Mouse (Mus musculus) kidney, postnatal 0 days (tissue): ENCODE measurements around the gene Foxm1. TPM values are rescaled to one million over a fixed set of nuclear protein-coding genes. Genes with fewer than 3 reads are reported as not detected.

Experiments used
- ATAC-seq: fragments of 200-750 bp; cut with Nextera tagmentation; replicated peaks from 2 replicates; pipeline ENCODE4 v1.8.0; 2017; ENCODE audit warnings: low read depth, moderate number of reproducible peaks, moderate TSS enrichment, moderate library complexity; ENCODE audit not compliant: low FRiP score
- DNase-seq: peaks from one replicate; pipeline ENCODE4 v3.0.0-alpha.2; 2016; ENCODE audit warnings: low spot score
- H3K27ac ChIP-seq: fragments of 300-500 bp; sonication (generic); 2 replicates; pipeline ENCODE4 v1.5.1; 2014; ENCODE audit warnings: mild to moderate bottlenecking
- H3K27me3 ChIP-seq: fragments of 300-500 bp; sonication (generic); 2 replicates; pipeline ENCODE4 v1.6.1; 2014; ENCODE audit warnings: low read length, mixed read lengths; ENCODE audit not compliant: insufficient read depth
- H3K36me3 ChIP-seq: fragments of 300-500 bp; sonication (generic); 2 replicates; pipeline ENCODE4 v1.6.1; 2014; ENCODE audit warnings: low read length, mixed read lengths; ENCODE audit not compliant: insufficient read depth
- H3K4me1 ChIP-seq: fragments of 300-500 bp; sonication (generic); replicated peaks from 2 replicates; pipeline ENCODE4 v1.6.1; 2014; ENCODE audit warnings: antibody characterized with exemption, low read length, mixed read lengths; ENCODE audit not compliant: insufficient read depth
- H3K4me2 ChIP-seq: fragments of 300-500 bp; sonication (generic); 2 replicates; pipeline ENCODE4 v1.6.1; 2014; ENCODE audit warnings: mild to moderate bottlenecking, low read length, moderate library complexity, mixed read lengths
- H3K4me3 ChIP-seq: fragments of 300-500 bp; sonication (generic); replicated peaks from 2 replicates; pipeline ENCODE4 v1.5.1; 2014; ENCODE audit warnings: low read depth, low read length
- H3K9ac ChIP-seq: fragments of 300-500 bp; sonication (generic); 2 replicates; pipeline ENCODE4 v1.6.1; 2014; ENCODE audit warnings: low read depth, low read length
- H3K9me3 ChIP-seq: fragments of 300-500 bp; sonication (generic); replicated peaks from 2 replicates; pipeline ENCODE4 v1.6.1; 2016; ENCODE audit warnings: low read length, inconsistent platforms, mixed read lengths
- CTCF ChIP-seq: IDR thresholded peaks from 2 replicates; pipeline ENCODE4 v1.5.1; 2016; ENCODE audit warnings: antibody characterized with exemption, low read depth, mild to moderate bottlenecking, moderate library complexity
- WGBS: fragments of 180-500 bp; shearing (Covaris S2); extraction: QIAGEN DNeasy Blood & Tissue Kit; methylation state at CpG from one replicate; pipeline ENCODE4 v1.1.7; 2014; 5-methylcytosine and 5-hydroxymethylcytosine counted together
- polyA plus RNA-seq: library from polyadenylated mRNA; unstranded; fragments of >200 nt; fragmentation: Nextera tagmentation; extraction: Ambion mirVana; gene quantifications from 2 replicates; pipeline ENCODE4 v1.2.1, GENCODE M21; 2015

The Foxm1 gene
- polyA plus RNA-seq, 1 experiment from 2014 or later, result 11.8 TPM

- Histone ChIP-seq H3K9ac (no peak overlapping the region), H3K9me3 (no peaks in the 10 kb centered on the region), H3K4me3 (no peak overlapping the region), H3K27ac (no peak overlapping the region), H3K36me3 (peaks cover 4% of the 10 kb centered on the region; the same call in 1 of the 2 replicates), H3K4me2 (no peak overlapping the region), H3K4me1 (0 out of 2 replicates have a peak, but pooled peaks cover 4% of the 10 kb centered on the region), H3K27me3 (no peaks in the 10 kb centered on the region)
- ATAC-seq (no peak), DNase-seq (no peak)
- TF ChIP-seq CTCF, result no peak
- WGBS, result 81% methylated on average over 1 of the region's 1 CpGs
These were observed 55.3 kb downstream of the Foxm1 start for GRCm38 (mm10) chr6:128418076-128418475.

DNA sequence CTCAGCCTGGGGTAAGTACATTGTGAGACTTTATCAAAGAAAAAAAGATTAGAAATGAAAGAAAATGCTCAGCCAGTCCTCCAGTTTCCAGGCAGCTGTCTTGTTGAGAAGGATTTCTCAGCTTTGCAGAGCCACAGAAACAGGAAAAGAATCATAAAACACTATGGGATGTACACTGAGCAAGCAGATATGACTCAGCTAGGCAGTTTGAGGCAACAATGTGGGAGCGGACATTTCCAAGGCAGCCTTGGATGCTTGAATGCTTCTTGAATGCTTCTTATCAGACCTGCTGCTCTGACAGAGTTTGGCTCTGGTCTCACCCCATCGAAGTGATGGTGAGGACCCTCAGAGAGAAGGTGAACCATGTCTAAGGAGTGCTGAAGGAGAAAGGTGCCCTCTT, 58.3 kb downstream of the Foxm1 start:
- 0 out of 2 replicates have a peak, but pooled peaks cover 6% of the 10 kb centered on the region for H3K4me1 ChIP-seq
- H3K4me2 ChIP-seq, result no peak overlapping the region
- peak; percentile 63 for DNase-seq
- H3K4me3 ChIP-seq, result no peak overlapping the region
- H3K9ac ChIP-seq, result no peak overlapping the region
- peak overlapping the region; percentile 80 for H3K27ac ChIP-seq
- H3K36me3 ChIP-seq, result no peaks in the 10 kb centered on the region; the same call in 1 of the 2 replicates
- H3K9me3 ChIP-seq, result no peaks in the 10 kb centered on the region
- no peak for ATAC-seq
- H3K27me3 ChIP-seq, result no peaks in the 10 kb centered on the region
- 46% methylated on average over 2 of the region's 2 CpGs for WGBS
- TF ChIP-seq CTCF, result no peak

DNA sequence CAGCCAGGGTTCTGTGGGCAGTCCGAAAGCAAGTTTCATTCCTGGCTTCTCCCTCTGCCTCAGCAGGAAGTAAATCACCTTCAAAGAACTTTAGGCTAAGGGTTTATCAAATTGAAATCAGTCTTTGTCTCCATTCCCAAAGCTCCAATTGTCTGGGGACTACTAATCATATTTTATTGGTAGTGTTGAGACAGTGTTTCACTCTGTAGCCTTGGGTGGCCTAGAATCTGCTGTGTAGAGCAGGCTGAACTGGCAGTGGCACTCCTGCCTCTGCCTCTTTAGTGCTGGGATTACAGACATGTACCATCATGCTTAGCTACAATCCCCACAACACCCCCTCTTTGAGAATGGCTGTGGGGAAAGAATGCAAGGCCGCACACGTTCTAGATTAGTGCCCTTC, 58.7 kb downstream of the Foxm1 start:
- TF ChIP-seq CTCF, result no peak
- Histone ChIP-seq H3K36me3 (no peaks in the 10 kb centered on the region; the same call in 1 of the 2 replicates), H3K27me3 (no peaks in the 10 kb centered on the region), H3K4me3 (no peak overlapping the region), H3K4me2 (no peak overlapping the region), H3K9me3 (no peaks in the 10 kb centered on the region), H3K4me1 (0 out of 2 replicates have a peak, but pooled peaks cover 6% of the 10 kb centered on the region), H3K27ac (peak overlapping the region; percentile 80), H3K9ac (no peak overlapping the region)
- ATAC-seq (no peak), DNase-seq (peak; percentile 25)
- 64% methylated on average over 3 of the region's 3 CpGs for WGBS

- peak overlapping the region; percentile 60 for H3K4me3 ChIP-seq
- H3K27ac ChIP-seq, result peak overlapping the region; percentile 90
- no peak for DNase-seq
- no peaks in the 10 kb centered on the region for H3K27me3 ChIP-seq
- no peaks in the 10 kb centered on the region for H3K36me3 ChIP-seq
- H3K4me1 ChIP-seq, result 0 out of 2 replicates have a peak, but pooled peaks cover 6% of the 10 kb centered on the region
- TF ChIP-seq CTCF, result no peak
- H3K9ac ChIP-seq, result peak overlapping the region; percentile 70
- 40% methylated on average over 15 of the region's 16 CpGs for WGBS
- H3K9me3 ChIP-seq, result no peaks in the 10 kb centered on the region
- H3K4me2 ChIP-seq, result peak overlapping the region; percentile 76
- no peak for ATAC-seq
These were observed 60.9 kb downstream of the Foxm1 start for GRCm38 (mm10) chr6:128423496-128424268.

DNA sequence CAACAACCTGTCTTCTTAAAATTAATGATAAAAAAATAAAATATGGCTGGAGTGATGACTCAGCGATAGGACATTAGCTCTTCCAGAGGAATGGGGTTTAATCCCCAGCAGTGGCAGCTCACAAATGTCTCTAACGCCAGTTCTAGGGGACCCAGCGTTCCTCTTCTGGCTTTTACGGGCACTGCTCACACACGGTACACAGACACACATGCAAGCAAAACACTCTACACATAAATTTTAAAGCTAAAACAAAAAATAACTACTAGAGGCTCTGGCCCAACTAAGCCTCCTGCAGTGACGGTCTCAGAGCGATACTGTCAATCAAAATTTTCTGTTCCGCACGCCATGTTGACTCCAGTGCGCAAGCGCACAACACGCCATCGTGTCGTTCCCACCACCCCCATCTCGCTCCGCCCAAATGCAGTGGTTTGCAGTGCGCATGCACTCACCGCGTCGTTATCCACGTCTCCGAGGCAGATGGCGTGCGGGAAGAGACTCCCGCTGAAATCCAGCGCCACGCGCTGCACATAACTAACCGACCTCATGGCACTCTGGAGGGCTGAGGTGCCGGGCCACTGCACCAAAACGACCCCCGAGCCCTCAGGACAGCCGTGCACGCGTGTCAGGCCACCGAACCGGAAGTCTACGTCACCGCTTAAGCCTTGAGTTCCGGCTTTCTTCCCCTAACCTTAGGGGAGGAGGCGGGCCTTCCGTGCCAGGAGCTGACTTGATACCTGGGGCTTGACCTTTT, 61.7 kb downstream of the Foxm1 start, which contains the start of gene Itfg2:
TSS of gene Itfg2 (minus strand) at position 663 of the 751 bp plus-strand sequence.
- ATAC-seq, result peak; percentile 94

DNA sequence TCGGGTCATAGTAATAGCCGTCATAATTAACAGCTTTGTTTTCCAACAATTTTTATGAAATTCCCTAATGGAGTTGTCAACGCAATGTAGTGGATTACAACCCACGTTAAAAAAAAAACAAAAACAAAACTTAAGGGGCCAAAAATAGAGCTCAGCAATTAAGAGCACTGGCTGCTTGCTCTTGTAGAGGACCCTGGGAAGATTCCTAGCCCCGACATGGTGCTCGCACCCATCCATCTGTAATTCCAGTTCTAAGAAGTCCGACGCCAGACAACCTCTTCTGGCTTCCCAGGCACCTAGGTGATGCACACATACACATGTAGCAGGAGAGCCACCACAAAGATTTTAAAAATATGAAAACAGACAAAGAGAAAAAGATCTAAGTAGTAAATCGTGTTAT, 62.3 kb downstream of the Foxm1 start:
- Histone ChIP-seq H3K4me2 (peak overlapping the region; percentile 76), H3K4me1 (0 out of 2 replicates have a peak, but pooled peaks cover 6% of the 10 kb centered on the region), H3K27ac (peak overlapping the region; percentile 90; the same call in 1 of the 2 replicates), H3K4me3 (peak overlapping the region; percentile 60), H3K9ac (peak overlapping the region; percentile 70), H3K36me3 (peaks cover 4% of the 10 kb centered on the region; the same call in 1 of the 2 replicates), H3K9me3 (no peaks in the 10 kb centered on the region), H3K27me3 (no peaks in the 10 kb centered on the region)
- ATAC-seq, result no peak
- WGBS, result 17% methylated on average over 9 of the region's 9 CpGs
- DNase-seq, result no peak
- no peak for TF ChIP-seq CTCF

More for the DNA sequence above, 61.7 kb downstream of the Foxm1 start, which contains the start of gene Itfg2:
- Histone ChIP-seq H3K36me3 (no peaks in the 10 kb centered on the region), H3K4me2 (peak within 1 kb of the TSS; percentile 76), H3K9ac (peak within 1 kb of the TSS; percentile 70), H3K4me1 (0 out of 2 replicates have a peak, but pooled peaks cover 6% of the 10 kb centered on the region), H3K4me3 (peak within 1 kb of the TSS; percentile 60), H3K27me3 (no peaks in the 10 kb centered on the region), H3K27ac (peak within 1 kb of the TSS; percentile 90), H3K9me3 (no peaks in the 10 kb centered on the region)
- TF ChIP-seq CTCF, result no peak
- WGBS, result under 1% methylated on average over 42 of the region's 42 CpGs
- DNase-seq, result peak; percentile 98

Other genes starting within 250 kb of the Foxm1 start
- 102 and 131 TPM in 2 replicates for gene Tspan9, start 219.4 kb upstream of the Foxm1 start, polyA plus RNA-seq
- 2.3 TPM in 2 replicates for gene Tead4, start 62.1 kb upstream of the Foxm1 start, polyA plus RNA-seq
- gene Tulp3, start 7.1 kb upstream of the Foxm1 start, polyA plus RNA-seq, result 15.0 and 17.6 TPM in 2 replicates
- gene Rhno1, start 56 bp upstream of the Foxm1 start, polyA plus RNA-seq, result 68.3 and 73.9 TPM in 2 replicates
- not detected in 2 replicates for gene Tex52, start 12.5 kb downstream of the Foxm1 start, polyA plus RNA-seq
- not detected in 2 replicates for gene Gm44596, start 12.5 kb downstream of the Foxm1 start, polyA plus RNA-seq
- 21.2 and 23.5 TPM in 2 replicates for gene Nrip2, start 36.3 kb downstream of the Foxm1 start, polyA plus RNA-seq
- 19.1 and 22.5 TPM in 2 replicates for gene Itfg2, start 62.0 kb downstream of the Foxm1 start, polyA plus RNA-seq
- gene Fkbp4, start 75.7 kb downstream of the Foxm1 start, polyA plus RNA-seq, result 286 and 317 TPM in 2 replicates
- gene Pzp, start 163.8 kb downstream of the Foxm1 start, polyA plus RNA-seq, result 0.25 and 0.79 TPM in 2 replicates
- gene A2ml1, start 218.6 kb downstream of the Foxm1 start, polyA plus RNA-seq, result 0.71 and 0.84 TPM in 2 replicates